17 mouse cellular contexts compared by ENCODE assay signal in the genomic region with DNA sequence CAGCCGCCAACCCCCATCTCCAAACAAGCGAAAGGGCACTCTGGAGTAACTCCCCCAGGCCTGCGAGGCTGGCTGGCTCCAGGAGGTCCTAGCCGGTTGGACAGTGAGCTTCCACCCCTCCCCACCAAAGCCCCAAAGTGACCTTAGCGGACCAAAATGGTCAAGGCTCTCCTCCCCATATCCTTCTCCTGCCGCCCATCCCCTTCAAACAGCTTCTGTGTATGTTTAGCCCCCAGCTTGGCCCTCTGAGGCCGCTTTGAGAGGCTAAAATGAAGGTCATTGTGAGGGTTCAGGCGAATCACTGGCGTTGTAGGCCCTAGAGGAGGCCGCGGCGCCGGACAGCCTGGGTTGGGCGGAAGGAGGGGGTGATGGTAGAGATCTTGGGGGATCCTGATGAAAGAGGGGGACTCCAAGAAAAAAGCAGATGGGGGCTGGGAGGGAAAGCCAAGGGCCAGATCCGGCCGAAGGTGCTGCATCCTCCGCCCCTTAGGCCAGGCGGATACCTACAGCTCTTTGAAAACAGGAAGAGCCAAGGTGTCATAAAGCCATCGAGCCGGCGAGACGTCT. TPM values are rescaled to one million over a fixed set of nuclear protein-coding genes. Genes with fewer than 3 reads are reported as not detected.
DNase-seq lines count a peak whose midpoint lies in the region; ATAC-seq and TF ChIP-seq lines count a peak whose summit lies in the region.
"Had no signal": no experiment of that assay in that cellular context is flagged by ENCODE, and none has a peak within 500 bp of the region (broad histone marks: within the 10 kb centered on the region; RNA-seq: fewer than 3 reads in every experiment).

No protein-coding gene starts in this region.

- whole genome bisulfite sequencing in embryonic facial prominence, embryonic 10.5 days: 1% methylated on average over 22 of the region's 22 CpGs
- WGBS in kidney, embryonic 14.5 days: 7% methylated on average over 22 of the region's 22 CpGs
- 4% methylated on average over 22 of the region's 22 CpGs for WGBS in limb, embryonic 12.5 days

- peaks cover 90% of the 10 kb centered on the region for H3K27me3 ChIP-seq in E14TG2a.4 (ENCODE audit: insufficient read depth, low read length)
- peaks cover 100% of the 10 kb centered on the region for H3K27me3 ChIP-seq in embryonic facial prominence, embryonic 10.5 days (replicated peaks; ENCODE audit: low read depth, poor library complexity, severe bottlenecking)
- H3K27me3 ChIP-seq in kidney, embryonic 14.5 days (ENCODE audit: control insufficient read depth, insufficient read depth, low read length): no peaks in the 10 kb centered on the region
- H3K27me3 ChIP-seq in limb, embryonic 12.5 days: peaks cover 64% of the 10 kb centered on the region

- H3K4me2 ChIP-seq in kidney, embryonic 14.5 days (replicated peaks; ENCODE audit: low read depth, low read length): peak overlapping the region; percentile 85
- H3K4me2 ChIP-seq in limb, embryonic 12.5 days: peak overlapping the region; percentile 92

- H3K9ac ChIP-seq in kidney, embryonic 14.5 days (ENCODE audit: low read depth, low read length): peak overlapping the region; percentile 99
- H3K9ac ChIP-seq in limb, embryonic 12.5 days (replicated peaks): peak overlapping the region; percentile 93

- no peaks in the 10 kb centered on the region for H3K9me3 ChIP-seq in E14TG2a.4 (ENCODE audit: low read length)
- no peaks in the 10 kb centered on the region for H3K9me3 ChIP-seq in embryonic facial prominence, embryonic 10.5 days
- no peaks in the 10 kb centered on the region for H3K9me3 ChIP-seq in kidney, embryonic 14.5 days (ENCODE audit: control insufficient read depth, low read length)
- H3K9me3 ChIP-seq in limb, embryonic 12.5 days: no peaks in the 10 kb centered on the region

- DNase-seq in embryonic facial prominence, embryonic 10.5 days (ENCODE audit: low spot score): peak; percentile 49
- no peak for DNase-seq in thymus, postnatal 0 days (ENCODE audit: low spot score)
- no peak for DNase-seq in ovary, postnatal 36 days (ENCODE audit: low spot score)
- no peak for DNase-seq in gastrocnemius, adult 2 months
- DNase-seq: lung, adult 18-20 months; thymus, adult 18-20 months had no signal

- peaks cover 40% of the 10 kb centered on the region for H3K4me1 ChIP-seq in E14TG2a.4 (replicated peaks; ENCODE audit: low read depth, low read length)
- peaks cover 25% of the 10 kb centered on the region for H3K4me1 ChIP-seq in embryonic facial prominence, embryonic 10.5 days
- H3K4me1 ChIP-seq in kidney, embryonic 14.5 days (ENCODE audit: control insufficient read depth, insufficient read depth, low read length): peaks cover 26% of the 10 kb centered on the region; the same call in 1 of the 2 replicates
- peaks cover 58% of the 10 kb centered on the region for H3K4me1 ChIP-seq in limb, embryonic 12.5 days (replicated peaks)

- H3K4me3 ChIP-seq in E14TG2a.4 (replicated peaks; ENCODE audit: low read length): peak overlapping the region; percentile 13; the same call in 1 of the 2 replicates
- no peak overlapping the region for H3K4me3 ChIP-seq in embryonic facial prominence, embryonic 10.5 days
- H3K4me3 ChIP-seq in kidney, embryonic 14.5 days (ENCODE audit: low read length): peak overlapping the region; percentile 85
- peak overlapping the region; percentile 66 for H3K4me3 ChIP-seq in limb, embryonic 12.5 days (replicated peaks)
- H3K4me3 ChIP-seq in gastrocnemius, adult 2 months: no peak overlapping the region

- no peaks in the 10 kb centered on the region for H3K36me3 ChIP-seq in E14TG2a.4 (ENCODE audit: insufficient read depth, low read length)
- H3K36me3 ChIP-seq in embryonic facial prominence, embryonic 10.5 days (replicated peaks): no peaks in the 10 kb centered on the region
- H3K36me3 ChIP-seq in kidney, embryonic 14.5 days (ENCODE audit: control insufficient read depth, insufficient read depth, low read length): peaks cover 3% of the 10 kb centered on the region; the same call in 1 of the 2 replicates
- peaks cover 3% of the 10 kb centered on the region for H3K36me3 ChIP-seq in limb, embryonic 12.5 days

- H3K27ac ChIP-seq in embryonic facial prominence, embryonic 10.5 days (replicated peaks): no peak overlapping the region
- H3K27ac ChIP-seq in kidney, embryonic 14.5 days (ENCODE audit: low read depth, low read length): peak overlapping the region; percentile 99
- peak overlapping the region; percentile 97; the same call in 1 of the 2 replicates for H3K27ac ChIP-seq in limb, embryonic 12.5 days
- H3K27ac ChIP-seq in gastrocnemius, adult 2 months: no peak overlapping the region
- H3K27ac ChIP-seq: hindbrain, postnatal 0 days had no signal

- peak; percentile 6; the same call in 1 of the 2 replicates for ATAC-seq in kidney, embryonic 14.5 days (ENCODE audit: low FRiP score, low TSS enrichment)
- ATAC-seq in limb, embryonic 12.5 days (ENCODE audit: insufficient number of reproducible peaks, insufficient read depth, low FRiP score, low TSS enrichment, low read depth): no peak
- ATAC-seq: activated CD4-positive, CD25-positive, alpha-beta regulatory T cell, adult 4 months; hindbrain, postnatal 0 days; midbrain, embryonic 16.5 days had no signal

- no peak for TF ChIP-seq CTCF in E14TG2a.4 (conservative IDR thresholded peaks at IDR 0.05; ENCODE audit: low read length)
- no peak for TF ChIP-seq CTCF in gastrocnemius, adult 2 months (IDR thresholded peaks at IDR 0.05)

- intact Hi-C loops in gastrocnemius, adult 2 months (cut with DNase I): loop anchor here (5.0 kb wide), 4 partner anchors 262 to 892 kb away; no protein-coding TSS in a partner anchor

RNA-seq across cellular contexts. Expression of a gene that starts 3.1 kb away (rescaled TPM):
- polyA plus RNA-seq in embryonic facial prominence, embryonic 10.5 days (2016; fragmentation: Nextera tagmentation; extraction: Ambion mirVana): not detected in 2 replicates
- 36.2 and 47.9 TPM in 2 replicates for polyA plus RNA-seq in kidney, embryonic 14.5 days (2014; fragmentation: Nextera tagmentation; extraction: Ambion mirVana)
- polyA plus RNA-seq in limb, embryonic 12.5 days (2016; fragmentation: Nextera tagmentation; extraction: Ambion mirVana): 17.8 and 19.2 TPM in 2 replicates
- 0.28 and 0.52 TPM in 2 replicates for polyA plus RNA-seq in thymus, postnatal 0 days (2015; fragmentation: Nextera tagmentation; extraction: Ambion mirVana)
- 10 to 100 TPM; 15.8 to 19.1 TPM for total RNA-seq in gastrocnemius, adult 2 months (2021)
- total RNA-seq: hindbrain, postnatal 0 days; layer of hippocampus, postnatal 10 days; left cerebral cortex, postnatal 36 days; megakaryocyte progenitor cell, adult 5-6 weeks had no signal
- polyA plus RNA-seq: activated CD4-positive, CD25-positive, alpha-beta regulatory T cell, adult 4 months; hindbrain, postnatal 0 days; midbrain, embryonic 16.5 days had no signal

RNA-seq across cellular contexts. Expression of a gene that starts 3.8 kb away (rescaled TPM):
- polyA plus RNA-seq in embryonic facial prominence, embryonic 10.5 days (2016; fragmentation: Nextera tagmentation; extraction: Ambion mirVana): not detected in 2 replicates
- 45.0 and 45.2 TPM in 2 replicates for polyA plus RNA-seq in kidney, embryonic 14.5 days (2014; fragmentation: Nextera tagmentation; extraction: Ambion mirVana)
- 7.5 and 7.8 TPM in 2 replicates for polyA plus RNA-seq in limb, embryonic 12.5 days (2016; fragmentation: Nextera tagmentation; extraction: Ambion mirVana)
- polyA plus RNA-seq in thymus, postnatal 0 days (2015; fragmentation: Nextera tagmentation; extraction: Ambion mirVana): 0.72 and 0.73 TPM in 2 replicates
- 10 to 100 TPM; 39.3 to 49.0 TPM for total RNA-seq in gastrocnemius, adult 2 months (2021)
- total RNA-seq: left cerebral cortex, postnatal 36 days; megakaryocyte progenitor cell, adult 5-6 weeks had no signal
- polyA plus RNA-seq: activated CD4-positive, CD25-positive, alpha-beta regulatory T cell, adult 4 months; hindbrain, postnatal 0 days; midbrain, embryonic 16.5 days had no signal

RNA-seq across cellular contexts. Expression of a gene that starts 8.9 kb away (rescaled TPM):
- not detected in 2 replicates for polyA plus RNA-seq in embryonic facial prominence, embryonic 10.5 days (2016; fragmentation: Nextera tagmentation; extraction: Ambion mirVana)
- polyA plus RNA-seq in kidney, embryonic 14.5 days (2014; fragmentation: Nextera tagmentation; extraction: Ambion mirVana): 45.1 and 45.9 TPM in 2 replicates
- polyA plus RNA-seq in limb, embryonic 12.5 days (2016; fragmentation: Nextera tagmentation; extraction: Ambion mirVana): 39.5 and 42.0 TPM in 2 replicates
- polyA plus RNA-seq in thymus, postnatal 0 days (2015; fragmentation: Nextera tagmentation; extraction: Ambion mirVana): 0.14 TPM in 1 of 2 replicates, not detected in the other
- total RNA-seq in gastrocnemius, adult 2 months (2021): 1 to 10 TPM; 4.0 to 4.8 TPM
- total RNA-seq: heart, adult 18-20 months; hindbrain, postnatal 0 days; layer of hippocampus, postnatal 10 days; left cerebral cortex, postnatal 36 days; megakaryocyte progenitor cell, adult 5-6 weeks had no signal
- polyA plus RNA-seq: activated CD4-positive, CD25-positive, alpha-beta regulatory T cell, adult 4 months; heart, postnatal 0 days; hindbrain, postnatal 0 days; midbrain, embryonic 16.5 days had no signal

RNA-seq across cellular contexts. Expression of a gene that starts 11.1 kb away (rescaled TPM):
- polyA plus RNA-seq in embryonic facial prominence, embryonic 10.5 days (2016; fragmentation: Nextera tagmentation; extraction: Ambion mirVana): 1.7 and 6.9 TPM in 2 replicates
- 12.3 and 12.6 TPM in 2 replicates for polyA plus RNA-seq in kidney, embryonic 14.5 days (2014; fragmentation: Nextera tagmentation; extraction: Ambion mirVana)
- 1.4 and 1.5 TPM in 2 replicates for polyA plus RNA-seq in limb, embryonic 12.5 days (2016; fragmentation: Nextera tagmentation; extraction: Ambion mirVana)
- polyA plus RNA-seq in thymus, postnatal 0 days (2015; fragmentation: Nextera tagmentation; extraction: Ambion mirVana): 0.10 and 0.37 TPM in 2 replicates
- not detected for total RNA-seq in gastrocnemius, adult 2 months (2021)
- total RNA-seq: heart, adult 18-20 months; layer of hippocampus, postnatal 10 days; left cerebral cortex, postnatal 36 days; megakaryocyte progenitor cell, adult 5-6 weeks had no signal
- polyA plus RNA-seq: activated CD4-positive, CD25-positive, alpha-beta regulatory T cell, adult 4 months; midbrain, embryonic 16.5 days had no signal

RNA-seq across cellular contexts. Expression of a gene that starts 11.1 kb away (rescaled TPM):
- not detected in 2 replicates for polyA plus RNA-seq in embryonic facial prominence, embryonic 10.5 days (2016; fragmentation: Nextera tagmentation; extraction: Ambion mirVana)
- polyA plus RNA-seq in kidney, embryonic 14.5 days (2014; fragmentation: Nextera tagmentation; extraction: Ambion mirVana): 6.3 and 18.7 TPM in 2 replicates
- polyA plus RNA-seq in limb, embryonic 12.5 days (2016; fragmentation: Nextera tagmentation; extraction: Ambion mirVana): 0.55 and 0.78 TPM in 2 replicates
- 0.17 TPM in 1 of 2 replicates, not detected in the other for polyA plus RNA-seq in thymus, postnatal 0 days (2015; fragmentation: Nextera tagmentation; extraction: Ambion mirVana)
- 1 to 10 TPM; 1.4 to 2.0 TPM for total RNA-seq in gastrocnemius, adult 2 months (2021)
- total RNA-seq: layer of hippocampus, postnatal 10 days; left cerebral cortex, postnatal 36 days; megakaryocyte progenitor cell, adult 5-6 weeks had no signal
- polyA plus RNA-seq: activated CD4-positive, CD25-positive, alpha-beta regulatory T cell, adult 4 months; midbrain, embryonic 16.5 days had no signal

Comparison
In these comparisons a context has a peak if more than half of its experiments do, and no peak if none do; other contexts are left out.
1. H3K4me3 ChIP-seq: peak in E14TG2a.4 (single experiment), kidney, embryonic 14.5 days (single experiment) and limb, embryonic 12.5 days (single experiment); none in embryonic facial prominence, embryonic 10.5 days (single experiment) and gastrocnemius, adult 2 months (single experiment).
2. H3K27ac ChIP-seq: peak in kidney, embryonic 14.5 days (single experiment) and limb, embryonic 12.5 days (single experiment); none in embryonic facial prominence, embryonic 10.5 days (single experiment) and gastrocnemius, adult 2 months (single experiment).
3. RNA of a gene that starts 3.1 kb away (polyA plus RNA-seq): 36.2 to 47.9 TPM in kidney, embryonic 14.5 days and 17.8 to 19.2 TPM in limb, embryonic 12.5 days; 0.28 to 0.52 TPM in thymus, postnatal 0 days and not detected in embryonic facial prominence, embryonic 10.5 days; every median in the first group is over 10 times any median in the second.
4. RNA of a gene that starts 8.9 kb away (polyA plus RNA-seq): 45.1 to 45.9 TPM in kidney, embryonic 14.5 days and 39.5 to 42.0 TPM in limb, embryonic 12.5 days; 0.14 TPM in thymus, postnatal 0 days and not detected in embryonic facial prominence, embryonic 10.5 days; every median in the first group is over 10 times any median in the second.